Mouse (Mus musculus) stomach, postnatal 0 days (tissue): ENCODE data around the gene Cited2.

ENCODE experiments used
- CTCF ChIP-seq: IDR thresholded peaks from 2 replicates; pipeline ENCODE4 v1.5.1; 2016; ENCODE audit warnings: antibody characterized with exemption, low read depth, mild to moderate bottlenecking, moderate library complexity
- EP300 ChIP-seq: optimal IDR thresholded peaks from 2 replicates; pipeline ENCODE3; 2016; ENCODE audit warnings: antibody characterized with exemption

- no peak for TF ChIP-seq EP300
- no peak for TF ChIP-seq CTCF
These were observed 12.3 kb upstream of the Cited2 start for GRCm38 (mm10) chr10:17710753-17711152.
